8 mouse cellular contexts compared by ENCODE assay signal in the genomic region with DNA sequence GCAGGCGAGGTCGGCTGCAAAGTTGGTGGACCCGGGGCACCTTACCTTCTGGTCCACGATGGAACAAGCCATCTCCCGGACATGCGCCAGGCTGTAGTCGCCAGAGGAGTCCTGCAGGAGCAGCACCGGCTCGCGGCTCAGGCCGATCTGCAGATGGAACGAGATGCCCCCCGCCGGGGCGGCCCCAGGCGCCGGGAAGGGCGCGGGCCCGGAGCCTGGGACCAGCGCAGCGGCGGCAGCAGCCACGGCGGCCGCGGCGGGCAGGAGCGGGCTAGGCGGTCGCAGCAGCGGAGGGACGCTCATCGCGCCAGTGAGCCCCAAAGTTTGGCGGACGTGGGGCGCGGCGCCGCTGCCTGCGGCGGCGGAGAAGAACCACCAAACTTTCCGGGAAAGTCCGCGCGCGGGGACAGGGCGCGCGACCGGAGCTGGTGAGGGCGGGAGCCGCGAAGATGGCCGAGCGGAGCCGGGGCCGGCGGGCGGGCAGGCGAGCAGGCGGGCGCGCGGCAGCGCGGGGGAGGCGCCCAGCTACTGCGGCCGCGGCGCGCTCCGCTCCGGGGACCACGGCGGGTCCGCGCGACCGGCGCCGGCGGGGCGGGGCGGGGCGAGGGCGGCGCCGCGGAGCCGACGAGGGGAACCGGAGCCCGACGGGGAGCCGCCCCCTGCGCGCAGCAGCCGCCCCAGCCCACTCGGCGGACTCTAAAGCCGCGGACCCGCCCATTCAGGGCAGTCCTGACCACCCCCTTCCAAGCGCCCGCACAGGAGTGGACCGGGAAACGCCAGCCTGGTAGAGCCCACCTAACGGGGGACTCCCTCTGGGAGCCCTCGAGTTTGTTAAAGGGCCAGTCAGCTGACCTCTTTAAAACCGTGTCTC. TPM values are rescaled to one million over a fixed set of nuclear protein-coding genes. Genes with fewer than 3 reads are reported as not detected.
A peak's percentile ranks its signal among the peaks of the same experiment; 100 is the strongest.
DNase-seq lines count a peak whose midpoint lies in the region; ATAC-seq lines count a peak whose summit lies in the region.

A gene (minus strand): TSS at position 428 of the 871 bp plus-strand sequence.

- peak within 1 kb of the TSS; percentile 78 for H3K27ac ChIP-seq in embryonic facial prominence, embryonic 12.5 days
- H3K27ac ChIP-seq in midbrain, embryonic 11.5 days (ENCODE audit: low read depth, low read length): no peak within 1 kb of the TSS
- peak within 1 kb of the TSS; percentile 66 for H3K27ac ChIP-seq in stomach, embryonic 14.5 days (ENCODE audit: low read length)

- H3K9me3 ChIP-seq in erythroblast, embryonic 14.5 days (ENCODE audit: control insufficient read depth, low read length): no peaks in the 10 kb centered on the region
- no peaks in the 10 kb centered on the region for H3K9me3 ChIP-seq in embryonic facial prominence, embryonic 12.5 days
- no peaks in the 10 kb centered on the region for H3K9me3 ChIP-seq in midbrain, embryonic 11.5 days (ENCODE audit: control insufficient read depth, low read length)
- H3K9me3 ChIP-seq in stomach, embryonic 14.5 days (ENCODE audit: control insufficient read depth, low read depth, low read length): no peaks in the 10 kb centered on the region

- peaks cover 13% of the 10 kb centered on the region for H3K4me1 ChIP-seq in erythroblast, embryonic 14.5 days (ENCODE audit: control insufficient read depth)
- peaks cover 8% of the 10 kb centered on the region; the same call in 1 of the 2 replicates for H3K4me1 ChIP-seq in embryonic facial prominence, embryonic 12.5 days
- H3K4me1 ChIP-seq in midbrain, embryonic 11.5 days (ENCODE audit: control insufficient read depth, insufficient read depth, low read length): peaks cover 8% of the 10 kb centered on the region
- H3K4me1 ChIP-seq in stomach, embryonic 14.5 days (ENCODE audit: control insufficient read depth, insufficient read depth, low read length): no peaks in the 10 kb centered on the region

- under 1% methylated on average over 90 of the region's 114 CpGs for WGBS in embryonic facial prominence, embryonic 12.5 days
- under 1% methylated on average over 67 of the region's 114 CpGs for WGBS in midbrain, embryonic 11.5 days
- under 1% methylated on average over 77 of the region's 114 CpGs for WGBS in stomach, embryonic 14.5 days

- H3K4me3 ChIP-seq in erythroblast, embryonic 14.5 days (replicated peaks): peak within 1 kb of the TSS; percentile 68
- peak within 1 kb of the TSS; percentile 75 for H3K4me3 ChIP-seq in embryonic facial prominence, embryonic 12.5 days
- H3K4me3 ChIP-seq in midbrain, embryonic 11.5 days (ENCODE audit: low read depth, low read length): peak within 1 kb of the TSS; percentile 80
- peak within 1 kb of the TSS; percentile 85 for H3K4me3 ChIP-seq in stomach, embryonic 14.5 days (ENCODE audit: low read depth, low read length)

- peak within 1 kb of the TSS; percentile 81 for H3K9ac ChIP-seq in embryonic facial prominence, embryonic 12.5 days
- H3K9ac ChIP-seq in midbrain, embryonic 11.5 days (ENCODE audit: low read length): peak within 1 kb of the TSS; percentile 83
- H3K9ac ChIP-seq in stomach, embryonic 14.5 days (replicated peaks; ENCODE audit: low read depth, low read length): peak within 1 kb of the TSS; percentile 73

- no peak for ATAC-seq in erythroblast, adult 5-6 weeks (replicated peaks; ENCODE audit: low FRiP score, poor library complexity, severe bottlenecking)
- peak; percentile 94 for ATAC-seq in embryonic facial prominence, embryonic 12.5 days (ENCODE audit: insufficient number of reproducible peaks, insufficient read depth, low FRiP score, low TSS enrichment)
- peak; percentile 92 for ATAC-seq in midbrain, embryonic 11.5 days (ENCODE audit: low FRiP score)
- peak; percentile 95 for ATAC-seq in stomach, embryonic 14.5 days (ENCODE audit: insufficient number of reproducible peaks, insufficient read depth, low FRiP score, low read depth)

- intact Hi-C loops in left cerebral cortex, postnatal 4 days (cut with DNase I): no loop called here

- no peaks in the 10 kb centered on the region for H3K36me3 ChIP-seq in erythroblast, embryonic 14.5 days (ENCODE audit: control insufficient read depth)
- no peaks in the 10 kb centered on the region for H3K36me3 ChIP-seq in embryonic facial prominence, embryonic 12.5 days
- H3K36me3 ChIP-seq in midbrain, embryonic 11.5 days (ENCODE audit: control insufficient read depth, insufficient read depth, low read length): no peaks in the 10 kb centered on the region
- H3K36me3 ChIP-seq in stomach, embryonic 14.5 days (ENCODE audit: control insufficient read depth, insufficient read depth, low read length): no peaks in the 10 kb centered on the region

- peak within 1 kb of the TSS; percentile 86 for H3K4me2 ChIP-seq in embryonic facial prominence, embryonic 12.5 days (replicated peaks)
- peak within 1 kb of the TSS; percentile 93 for H3K4me2 ChIP-seq in midbrain, embryonic 11.5 days
- peak within 1 kb of the TSS; percentile 66 for H3K4me2 ChIP-seq in stomach, embryonic 14.5 days (replicated peaks; ENCODE audit: low read depth, low read length)

- peaks cover 35% of the 10 kb centered on the region for H3K27me3 ChIP-seq in erythroblast, embryonic 14.5 days (ENCODE audit: control insufficient read depth)
- H3K27me3 ChIP-seq in embryonic facial prominence, embryonic 12.5 days: no peaks in the 10 kb centered on the region
- H3K27me3 ChIP-seq in midbrain, embryonic 11.5 days (ENCODE audit: control insufficient read depth, insufficient read depth, low read length): peaks cover 2% of the 10 kb centered on the region; the same call in 1 of the 2 replicates
- H3K27me3 ChIP-seq in stomach, embryonic 14.5 days (ENCODE audit: control insufficient read depth, insufficient read depth, low read length): no peaks in the 10 kb centered on the region

- peak; percentile 67 to 79 for DNase-seq in heart, adult 18-20 months
- DNase-seq in kidney, adult 11 months: peak; percentile 69
- DNase-seq in left cerebral cortex, postnatal 4 days: peak; percentile 65
- peak; percentile 96 for DNase-seq in midbrain, embryonic 11.5 days (ENCODE audit: low spot score, missing footprints)

RNA-seq across cellular contexts. Expression of the gene that starts here (rescaled TPM):
- 0.04 TPM in 1 of 2 replicates, not detected in the other for polyA plus RNA-seq in erythroblast, embryonic 14.5 days (2012)
- not detected in 2 replicates for total RNA-seq in erythroblast, adult 5-6 weeks (2015; ENCODE audit: low replicate concordance)
- not detected in 2 replicates for total RNA-seq in erythroblast, adult 5-6 weeks (2017; ENCODE audit: low replicate concordance)
- 8.7 and 8.9 TPM in 2 replicates for polyA plus RNA-seq in embryonic facial prominence, embryonic 12.5 days (2016; fragmentation: Nextera tagmentation; extraction: Ambion mirVana)
- 1 to 10 TPM; 6.5 to 7.0 TPM for total RNA-seq in heart, adult 18-20 months (2021)
- total RNA-seq in left cerebral cortex, postnatal 4 days (2021): 10 to 100 TPM in 1 of 2 experiments, 1 to 10 TPM in 1; 9.4 to 10.2 TPM
- 4.4 and 4.5 TPM in 2 replicates for polyA plus RNA-seq in midbrain, embryonic 11.5 days (2014; fragmentation: Nextera tagmentation; extraction: Ambion mirVana)
- polyA plus RNA-seq in stomach, embryonic 14.5 days (2014; fragmentation: Nextera tagmentation; extraction: Ambion mirVana): 8.9 and 10.1 TPM in 2 replicates

Comparison
In these comparisons a context has a peak if more than half of its experiments do, and no peak if none do; other contexts are left out.
1. RNA of the gene that starts here (total RNA-seq): 9.4 to 10.2 TPM in left cerebral cortex, postnatal 4 days and 6.5 to 7.0 TPM in heart, adult 18-20 months; not detected in erythroblast, adult 5-6 weeks; every median in the first group is over 4 times any median in the second.
2. Peak in every context shown above with its lines, with median percentiles within 50 percentile points of each other: H3K4me3 ChIP-seq, H3K4me2 ChIP-seq, H3K9ac ChIP-seq and DNase-seq.